Mouse (Mus musculus) retina, postnatal 7 days (tissue): ENCODE measurements around the gene Olfr372.
"Not testable (repeated sequence)": the region's sequence is repeated elsewhere in the genome, so short reads cannot be mapped to it uniquely, and the experiment has no call there.

Experiments
- DNase-seq: peaks from one replicate; pipeline ENCODE4 v3.0.0-alpha.2; 2012; ENCODE audit warnings: low read depth, low spot score

Olfr372 gene

GRCm38 (mm10) chr8:72040918-72041317 lies at the start of gene Olfr372:
TSS of gene Olfr372 (plus strand) at chr8:72041218.
- not testable (repeated sequence) for DNase-seq

GRCm38 (mm10) chr8:71999434-71999833 lies 41.6 kb upstream of the Olfr372 start:
- DNase-seq: no peak

GRCm38 (mm10) chr8:72000223-72000622 lies 40.8 kb upstream of the Olfr372 start:
- DNase-seq: no peak

GRCm38 (mm10) chr8:72002942-72003341 lies 38.1 kb upstream of the Olfr372 start:
- DNase-seq: no peak

- no peak for DNase-seq
Measured at GRCm38 (mm10) chr8:72005912-72006311, 35.1 kb upstream of the Olfr372 start.

- DNase-seq: no peak
Measured at GRCm38 (mm10) chr8:72006763-72007162, 34.3 kb upstream of the Olfr372 start.

- no peak for DNase-seq
Measured at GRCm38 (mm10) chr8:72008134-72008641, 32.8 kb upstream of the Olfr372 start.

- no peak for DNase-seq
Measured at GRCm38 (mm10) chr8:72009473-72009872, 31.5 kb upstream of the Olfr372 start, which contains the start of gene Cyp4f18. TSS of gene Cyp4f18 (minus strand) at chr8:72009626.

GRCm38 (mm10) chr8:72013506-72014228 lies 27.4 kb upstream of the Olfr372 start:
- not testable (repeated sequence) for DNase-seq

GRCm38 (mm10) chr8:72017339-72017738 lies 23.7 kb upstream of the Olfr372 start:
- DNase-seq: not testable (repeated sequence)

GRCm38 (mm10) chr8:72018141-72018540 lies 22.9 kb upstream of the Olfr372 start:
- DNase-seq: no peak

- DNase-seq: not testable (repeated sequence)
Measured at GRCm38 (mm10) chr8:72019022-72019421, 22.0 kb upstream of the Olfr372 start.

- DNase-seq: no peak
Measured at GRCm38 (mm10) chr8:72019816-72020215, 21.2 kb upstream of the Olfr372 start.

- DNase-seq: not testable (repeated sequence)
Measured at GRCm38 (mm10) chr8:72024886-72025285, 16.1 kb upstream of the Olfr372 start.

- DNase-seq: peak; percentile 30
Measured at GRCm38 (mm10) chr8:72032926-72033325, 8.1 kb upstream of the Olfr372 start.

GRCm38 (mm10) chr8:72042493-72042892 lies 1.5 kb downstream of the Olfr372 start:
- DNase-seq: no peak

- not testable (repeated sequence) for DNase-seq
Measured at GRCm38 (mm10) chr8:72054633-72055032, 13.6 kb downstream of the Olfr372 start.

GRCm38 (mm10) chr8:72057643-72058042 lies 16.6 kb downstream of the Olfr372 start:
- not testable (repeated sequence) for DNase-seq

GRCm38 (mm10) chr8:72066819-72067399 lies 25.9 kb downstream of the Olfr372 start:
- not testable (repeated sequence) for DNase-seq

GRCm38 (mm10) chr8:72082877-72083276 lies 41.9 kb downstream of the Olfr372 start, which contains the start of gene Olfr373:
TSS of gene Olfr373 (plus strand) at chr8:72083177.
- DNase-seq: not testable (repeated sequence)

- no peak for DNase-seq
Measured at GRCm38 (mm10) chr8:72084744-72085143, 43.7 kb downstream of the Olfr372 start.

- not testable (repeated sequence) for DNase-seq
Measured at GRCm38 (mm10) chr8:72087611-72088010, 46.6 kb downstream of the Olfr372 start.

GRCm38 (mm10) chr8:72096721-72097120 lies 55.7 kb downstream of the Olfr372 start:
- DNase-seq: not testable (repeated sequence)
